ENCODE assay signal across 15 mouse cellular contexts in the genomic region with DNA sequence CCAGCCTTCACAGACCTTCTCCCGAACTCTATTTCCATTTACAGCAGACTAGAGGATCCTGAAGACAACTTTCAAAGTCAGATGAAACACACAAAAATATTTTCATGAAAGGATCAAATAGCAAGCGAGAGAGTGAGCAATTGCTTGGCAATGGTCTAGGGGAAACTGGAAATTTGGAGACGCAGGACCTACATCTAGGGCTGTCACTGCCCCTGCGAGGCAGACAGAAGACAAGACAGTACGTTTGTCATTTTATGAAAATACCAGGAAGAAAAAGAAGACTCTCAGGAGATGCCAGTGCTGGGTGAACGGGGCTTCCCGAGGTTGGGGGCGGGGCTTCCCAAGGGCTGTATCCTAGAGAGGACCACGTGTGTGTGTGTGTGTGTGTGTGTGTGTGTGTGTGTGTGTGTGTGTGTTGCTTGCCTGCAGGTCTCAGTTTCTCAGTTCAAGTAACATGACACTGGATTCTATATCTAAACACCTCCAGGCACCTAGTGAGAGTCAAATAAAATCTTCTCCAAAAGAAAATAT.
A peak's percentile ranks its signal among the peaks of the same experiment; 100 is the strongest.
DNase-seq lines count a peak whose midpoint lies in the region; TF ChIP-seq lines count a peak whose summit lies in the region.
"Had no signal": no experiment of that assay in that cellular context is flagged by ENCODE, and none has a peak within 500 bp of the region (broad histone marks: within the 10 kb centered on the region; RNA-seq: fewer than 3 reads in every experiment).

No protein-coding gene starts in this region.

- H3K4me3 ChIP-seq in cerebellum, adult 2 months (replicated peaks; ENCODE audit: insufficient read depth, low read depth, low read length), result no peak overlapping the region
- H3K4me3 ChIP-seq in left cerebral cortex, adult 2 months, result no peak overlapping the region
- H3K4me3 ChIP-seq: forebrain, embryonic 13.5 days; midbrain, embryonic 13.5 days had no signal

- no peak for TF ChIP-seq POLR2A in cerebellum, adult 2 months (IDR thresholded peaks at IDR 0.05; ENCODE audit: borderline replicate concordance, insufficient read depth, low read length)

- H3K27ac ChIP-seq in cerebellum, adult 2 months (ENCODE audit: insufficient read depth, low read length), result no peak overlapping the region
- H3K27ac ChIP-seq in left cerebral cortex, adult 2 months, result peak overlapping the region; percentile 69
- H3K27ac ChIP-seq: forebrain, embryonic 13.5 days; macrophage; midbrain, embryonic 13.5 days had no signal

- no peaks in the 10 kb centered on the region for H3K4me1 ChIP-seq in cerebellum, adult 2 months (ENCODE audit: control insufficient read depth, insufficient read depth, low read length)
- H3K4me1 ChIP-seq: forebrain, embryonic 13.5 days had no signal

- intact Hi-C loops in left cerebral cortex, adult 2 months (cut with DNase I), result no loop called here
- intact Hi-C loops in left cerebral cortex, postnatal 4 days (cut with DNase I), result no loop called here

- WGBS in cerebellum, adult 2 months, result 50% methylated on average over 9 of the region's 9 CpGs

- H3K27me3 ChIP-seq in cerebellum, adult 2 months (ENCODE audit: control insufficient read depth, insufficient read depth, low read length), result no peaks in the 10 kb centered on the region
- H3K27me3 ChIP-seq: forebrain, embryonic 13.5 days; midbrain, embryonic 13.5 days had no signal

- DNase-seq in cerebellum, postnatal 14 days, result peak; percentile 20 to 43
- no peak for DNase-seq in cerebellum, adult 2 months
- DNase-seq in left cerebral cortex, adult 2 months (ENCODE audit: extremely low spot score in 1 of 2, low spot score in 2 of 2), result no peak
- DNase-seq in left cerebral cortex, postnatal 4 days, result no peak
- DNase-seq in right cerebral cortex, postnatal 4 days, result peak; percentile 25
- no peak for DNase-seq in right cerebral cortex, adult 18-20 months
- no peak for DNase-seq in gastrocnemius, adult 18-20 months (ENCODE audit: low spot score)
- DNase-seq: B cell, adult 2 months; heart, postnatal 36 days; kidney, adult 8-10 months; kidney, postnatal 25 days; thymus, adult 2 months had no signal

- no peak for TF ChIP-seq CTCF in cerebellum, adult 2 months (IDR thresholded peaks at IDR 0.05; ENCODE audit: borderline replicate concordance, insufficient read depth, low read depth, low read length)
- peak; percentile 20 for TF ChIP-seq CTCF in left cerebral cortex, adult 2 months (IDR thresholded peaks at IDR 0.05)

Comparison
In these comparisons a context has a peak if more than half of its experiments do, and no peak if none do; other contexts are left out.
1. DNase-seq: peak in cerebellum, postnatal 14 days (2 of 2) and right cerebral cortex, postnatal 4 days (single experiment); none in cerebellum, adult 2 months (0 of 2), left cerebral cortex, adult 2 months (0 of 2), left cerebral cortex, postnatal 4 days (single experiment), right cerebral cortex, adult 18-20 months (single experiment) and gastrocnemius, adult 18-20 months (single experiment).